Mouse (Mus musculus): ENCODE data around the gene Nacc1. TPM values are rescaled to one million over a fixed set of nuclear protein-coding genes. Genes with fewer than 3 reads are reported as not detected.

Nacc1 gene
- total and polyA plus RNA-seq, 2 experiments from 2014 or later, result 13.8 to 102 TPM

- Histone ChIP-seq H3K9ac (replicated peaks; ENCODE audit: low read length, poor library complexity, severe bottlenecking) (no peak overlapping the region), H3K4me3 (ENCODE audit: low read depth, low read length) (no peak overlapping the region), H3K9me3 (ENCODE audit: low read length) (no peaks in the 10 kb centered on the region), H3K27me3 (ENCODE audit: insufficient read depth, low read length) (0 out of 2 replicates have a peak, but pooled peaks cover 8% of the 10 kb centered on the region), H3K36me3 (ENCODE audit: insufficient read depth, low read length) (no peaks in the 10 kb centered on the region), H3K4me2 (ENCODE audit: low read depth, low read length, poor library complexity, severe bottlenecking) (no peak overlapping the region), H3K27ac (ENCODE audit: low read depth, low read length) (no peak overlapping the region), H3K4me1 (ENCODE audit: insufficient read depth, low read length) (peaks cover 12% of the 10 kb centered on the region)
- ATAC-seq (ENCODE audit: low FRiP score) (no peak), DNase-seq (ENCODE audit: low spot score) (no peak)
- TF ChIP-seq CTCF (IDR thresholded peaks at IDR 0.05), result no peak
- 87% methylated on average over 5 of the region's 5 CpGs for WGBS
Measured at GRCm38 (mm10) chr8:84718959-84719690, 31.5 kb upstream of the Nacc1 start.

- WGBS, result 82% methylated on average over 5 of the region's 5 CpGs
- no peak for DNase-seq (ENCODE audit: low spot score)
- Histone ChIP-seq H3K4me1 (ENCODE audit: insufficient read depth, low read length) (peaks cover 5% of the 10 kb centered on the region), H3K9me3 (ENCODE audit: low read length) (no peaks in the 10 kb centered on the region), H3K27me3 (ENCODE audit: insufficient read depth, low read length) (0 out of 2 replicates have a peak, but pooled peaks cover 8% of the 10 kb centered on the region), H3K27ac (ENCODE audit: low read depth, low read length) (no peak overlapping the region), H3K4me3 (ENCODE audit: low read depth, low read length) (no peak overlapping the region), H3K36me3 (ENCODE audit: insufficient read depth, low read length) (no peaks in the 10 kb centered on the region), H3K4me2 (ENCODE audit: low read depth, low read length, poor library complexity, severe bottlenecking) (no peak overlapping the region), H3K9ac (replicated peaks; ENCODE audit: low read length, poor library complexity, severe bottlenecking) (no peak overlapping the region)
- no peak for ATAC-seq (ENCODE audit: low FRiP score)
- TF ChIP-seq CTCF (IDR thresholded peaks at IDR 0.05), result no peak
Measured at GRCm38 (mm10) chr8:84718476-84718875, 30.8 kb upstream of the Nacc1 start.

- ATAC-seq (ENCODE audit: low FRiP score) (no peak), DNase-seq (ENCODE audit: low spot score) (no peak)
- 81% methylated on average over 11 of the region's 11 CpGs for WGBS
- no peak overlapping the region for H3K9ac ChIP-seq (replicated peaks; ENCODE audit: low read length, poor library complexity, severe bottlenecking)
- H3K36me3 ChIP-seq (ENCODE audit: insufficient read depth, low read length), result no peaks in the 10 kb centered on the region
- no peak overlapping the region for H3K4me2 ChIP-seq (ENCODE audit: low read depth, low read length, poor library complexity, severe bottlenecking)
- TF ChIP-seq CTCF (IDR thresholded peaks at IDR 0.05), result no peak
- no peak overlapping the region for H3K27ac ChIP-seq (ENCODE audit: low read depth, low read length)
- H3K27me3 ChIP-seq (ENCODE audit: insufficient read depth, low read length), result 0 out of 2 replicates have a peak, but pooled peaks cover 8% of the 10 kb centered on the region
- no peaks in the 10 kb centered on the region for H3K4me1 ChIP-seq (ENCODE audit: insufficient read depth, low read length)
- H3K4me3 ChIP-seq (ENCODE audit: low read depth, low read length), result no peak overlapping the region
- no peaks in the 10 kb centered on the region for H3K9me3 ChIP-seq (ENCODE audit: low read length)
Measured at GRCm38 (mm10) chr8:84716790-84717189, 29.1 kb upstream of the Nacc1 start.

GRCm38 (mm10) chr8:84715893-84716468 is 28.3 kb upstream of the Nacc1 start:
- WGBS, result 10% methylated on average over 25 of the region's 27 CpGs
- Histone ChIP-seq H3K9me3 (ENCODE audit: low read length) (no peaks in the 10 kb centered on the region), H3K4me1 (ENCODE audit: insufficient read depth, low read length) (no peaks in the 10 kb centered on the region), H3K4me3 (ENCODE audit: low read depth, low read length) (no peak overlapping the region), H3K27ac (ENCODE audit: low read depth, low read length) (no peak overlapping the region), H3K9ac (replicated peaks; ENCODE audit: low read length, poor library complexity, severe bottlenecking) (no peak overlapping the region), H3K27me3 (ENCODE audit: insufficient read depth, low read length) (0 out of 2 replicates have a peak, but pooled peaks cover 8% of the 10 kb centered on the region), H3K4me2 (ENCODE audit: low read depth, low read length, poor library complexity, severe bottlenecking) (peak overlapping the region; percentile 28; the same call in 1 of the 2 replicates), H3K36me3 (ENCODE audit: insufficient read depth, low read length) (no peaks in the 10 kb centered on the region)
- no peak for TF ChIP-seq CTCF (IDR thresholded peaks at IDR 0.05)
- ATAC-seq (ENCODE audit: low FRiP score) (no peak), DNase-seq (ENCODE audit: low spot score) (no peak)

- Histone ChIP-seq H3K9ac (replicated peaks; ENCODE audit: low read length, poor library complexity, severe bottlenecking) (no peak overlapping the region), H3K4me1 (ENCODE audit: insufficient read depth, low read length) (no peaks in the 10 kb centered on the region), H3K36me3 (ENCODE audit: insufficient read depth, low read length) (no peaks in the 10 kb centered on the region), H3K4me3 (ENCODE audit: low read depth, low read length) (no peak overlapping the region), H3K27ac (ENCODE audit: low read depth, low read length) (peak overlapping the region; percentile 6; the same call in 1 of the 2 replicates), H3K9me3 (ENCODE audit: low read length) (no peaks in the 10 kb centered on the region), H3K4me2 (ENCODE audit: low read depth, low read length, poor library complexity, severe bottlenecking) (no peak overlapping the region), H3K27me3 (ENCODE audit: insufficient read depth, low read length) (0 out of 2 replicates have a peak, but pooled peaks cover 8% of the 10 kb centered on the region)
- TF ChIP-seq CTCF (IDR thresholded peaks at IDR 0.05), result no peak
- WGBS, result 54% methylated on average over 4 of the region's 4 CpGs
- ATAC-seq (ENCODE audit: low FRiP score) (no peak), DNase-seq (ENCODE audit: low spot score) (no peak)
Measured at GRCm38 (mm10) chr8:84714161-84714560, 26.5 kb upstream of the Nacc1 start.

- no peak overlapping the region for H3K4me2 ChIP-seq (ENCODE audit: low read depth, low read length, poor library complexity, severe bottlenecking)
- peak overlapping the region; percentile 57 for H3K27ac ChIP-seq (ENCODE audit: low read depth, low read length)
- no peaks in the 10 kb centered on the region for H3K4me1 ChIP-seq (ENCODE audit: insufficient read depth, low read length)
- no peak overlapping the region for H3K4me3 ChIP-seq (ENCODE audit: low read depth, low read length)
- no peak for DNase-seq (ENCODE audit: low spot score)
- H3K9me3 ChIP-seq (ENCODE audit: low read length), result no peaks in the 10 kb centered on the region
- no peak for ATAC-seq (ENCODE audit: low FRiP score)
- WGBS, result 51% methylated on average over 4 of the region's 4 CpGs
- H3K9ac ChIP-seq (replicated peaks; ENCODE audit: low read length, poor library complexity, severe bottlenecking), result no peak overlapping the region
- H3K27me3 ChIP-seq (ENCODE audit: insufficient read depth, low read length), result peaks cover 12% of the 10 kb centered on the region; the same call in 1 of the 2 replicates
- TF ChIP-seq CTCF (IDR thresholded peaks at IDR 0.05), result no peak
- no peaks in the 10 kb centered on the region for H3K36me3 ChIP-seq (ENCODE audit: insufficient read depth, low read length)
Measured at GRCm38 (mm10) chr8:84713381-84713780, 25.7 kb upstream of the Nacc1 start.

Data from midbrain, postnatal 0 days (tissue).